ENCODE assay signal across 26 mouse cellular contexts in the genomic region with DNA sequence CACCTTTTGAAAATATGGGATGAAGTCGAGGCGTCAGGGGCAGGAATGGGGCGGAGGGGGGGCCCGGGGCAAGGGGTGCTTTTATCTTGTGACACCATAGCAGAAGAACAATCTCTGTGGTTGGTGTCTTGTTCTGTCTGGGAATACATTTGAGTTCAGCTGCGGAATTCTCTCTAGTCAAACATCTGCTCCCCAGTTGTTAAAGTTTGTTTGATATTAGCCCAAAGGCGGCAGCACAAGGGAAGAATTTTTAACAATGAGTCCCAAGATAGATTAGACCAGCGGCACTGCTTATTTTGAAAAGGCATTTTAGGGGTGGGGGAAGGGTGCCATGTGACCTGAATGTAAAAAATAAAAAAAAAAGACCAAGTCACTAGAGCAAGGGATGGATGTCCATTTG.
"Had no signal": no experiment of that assay in that cellular context is flagged by ENCODE, and none has a peak within 500 bp of the region (broad histone marks: within the 10 kb centered on the region; RNA-seq: fewer than 3 reads in every experiment).

No protein-coding gene starts in this region.

- H3K4me3 ChIP-seq: gastrocnemius, adult 2 months; heart, embryonic 10.5 days; heart, embryonic 12.5 days; hindbrain, embryonic 13.5 days; hindbrain, embryonic 15.5 days; kidney, embryonic 15.5 days; limb, embryonic 12.5 days; limb, embryonic 15.5 days; liver, embryonic 12.5 days had no signal

- ATAC-seq: hindbrain, postnatal 0 days; intestine, embryonic 16.5 days; liver, embryonic 12.5 days had no signal

- H3K27me3 ChIP-seq: heart, embryonic 12.5 days; hindbrain, embryonic 13.5 days; hindbrain, embryonic 15.5 days; kidney, embryonic 15.5 days; limb, embryonic 12.5 days; limb, embryonic 15.5 days; liver, embryonic 12.5 days had no signal

- H3K9me3 ChIP-seq: heart, embryonic 10.5 days; heart, embryonic 12.5 days; hindbrain, embryonic 13.5 days; hindbrain, embryonic 15.5 days; kidney, embryonic 15.5 days; limb, embryonic 15.5 days; liver, embryonic 12.5 days had no signal

- H3K36me3 ChIP-seq: hindbrain, embryonic 13.5 days; hindbrain, embryonic 15.5 days; kidney, embryonic 15.5 days; limb, embryonic 12.5 days; limb, embryonic 15.5 days; liver, embryonic 12.5 days had no signal

- DNase-seq: gastrocnemius, adult 2 months; gastrocnemius, postnatal 10 days; gastrocnemius, postnatal 25 days; heart, adult 18-20 months; heart, postnatal 10 days; heart, postnatal 36 days; kidney, adult 11 months; kidney, adult 2 months; kidney, adult 9 months; kidney, postnatal 14 days; kidney, postnatal 36 days; layer of hippocampus, adult 9-11 months; layer of hippocampus, postnatal 36 days; left cerebral cortex, postnatal 4 days had no signal

- H3K4me2 ChIP-seq: heart, embryonic 12.5 days; hindbrain, embryonic 13.5 days; hindbrain, embryonic 15.5 days; kidney, embryonic 15.5 days; limb, embryonic 12.5 days; limb, embryonic 15.5 days; liver, embryonic 12.5 days had no signal

- H3K9ac ChIP-seq: heart, embryonic 12.5 days; hindbrain, embryonic 13.5 days; hindbrain, embryonic 15.5 days; kidney, embryonic 15.5 days; limb, embryonic 12.5 days; limb, embryonic 15.5 days; liver, embryonic 12.5 days; liver, embryonic 14.5 days had no signal

- H3K27ac ChIP-seq: gastrocnemius, adult 2 months; heart, embryonic 10.5 days; hindbrain, embryonic 13.5 days; hindbrain, embryonic 15.5 days; hindbrain, postnatal 0 days; kidney, embryonic 15.5 days; kidney, postnatal 0 days; limb, embryonic 15.5 days; liver, embryonic 12.5 days; liver, embryonic 14.5 days had no signal
